Mouse (Mus musculus): ENCODE measurements around the gene Gm20708.

- peak; percentile 42 for TF ChIP-seq CTCF (IDR thresholded peaks at IDR 0.05; ENCODE audit: extremely low read depth, insufficient read depth, low read length)
- TF ChIP-seq POLR2A (IDR thresholded peaks at IDR 0.05; ENCODE audit: extremely low read depth, insufficient read depth, low read length), result no peak
Measured at GRCm38 (mm10) chr11:117810401-117811046, 1.1 kb downstream of the Gm20708 start.
